Mouse (Mus musculus): ENCODE measurements around the gene Lgals8.

Lgals8 gene

DNA sequence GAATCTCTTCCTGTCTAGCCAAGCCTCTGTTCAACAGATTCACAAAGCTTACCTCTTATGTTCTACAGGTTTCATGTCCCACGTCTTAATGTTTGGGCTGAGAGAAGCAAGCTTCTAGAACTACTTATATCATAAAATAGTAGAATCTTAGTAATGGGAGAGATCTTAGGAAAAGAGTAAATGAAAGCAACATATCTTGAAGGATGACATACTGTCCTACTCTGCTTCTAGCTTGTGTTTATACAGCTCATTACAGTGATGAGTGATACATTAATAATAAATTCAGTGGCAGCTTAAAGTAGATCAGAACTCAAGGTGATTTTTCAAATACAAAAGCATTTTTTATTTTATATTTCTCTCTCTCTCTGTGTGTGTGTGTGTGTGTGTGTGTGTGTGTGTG lies at the start of gene Lgals8:
Gene Lgals8 (minus strand): TSS at position 101 of the 400 bp plus-strand sequence.
- in situ Hi-C loops (cut with MboI; ENCODE audit: low pct_unique_long_range_greater_than_20kb in 1 of 2, low sequenced_read_pairs in 2 of 2, unreplicated experiment in 1 of 2), result loop anchor here in 1 of 2 experiments (25.0 kb wide), 1 partner anchor 897 kb away; no protein-coding TSS in a partner anchor

DNA sequence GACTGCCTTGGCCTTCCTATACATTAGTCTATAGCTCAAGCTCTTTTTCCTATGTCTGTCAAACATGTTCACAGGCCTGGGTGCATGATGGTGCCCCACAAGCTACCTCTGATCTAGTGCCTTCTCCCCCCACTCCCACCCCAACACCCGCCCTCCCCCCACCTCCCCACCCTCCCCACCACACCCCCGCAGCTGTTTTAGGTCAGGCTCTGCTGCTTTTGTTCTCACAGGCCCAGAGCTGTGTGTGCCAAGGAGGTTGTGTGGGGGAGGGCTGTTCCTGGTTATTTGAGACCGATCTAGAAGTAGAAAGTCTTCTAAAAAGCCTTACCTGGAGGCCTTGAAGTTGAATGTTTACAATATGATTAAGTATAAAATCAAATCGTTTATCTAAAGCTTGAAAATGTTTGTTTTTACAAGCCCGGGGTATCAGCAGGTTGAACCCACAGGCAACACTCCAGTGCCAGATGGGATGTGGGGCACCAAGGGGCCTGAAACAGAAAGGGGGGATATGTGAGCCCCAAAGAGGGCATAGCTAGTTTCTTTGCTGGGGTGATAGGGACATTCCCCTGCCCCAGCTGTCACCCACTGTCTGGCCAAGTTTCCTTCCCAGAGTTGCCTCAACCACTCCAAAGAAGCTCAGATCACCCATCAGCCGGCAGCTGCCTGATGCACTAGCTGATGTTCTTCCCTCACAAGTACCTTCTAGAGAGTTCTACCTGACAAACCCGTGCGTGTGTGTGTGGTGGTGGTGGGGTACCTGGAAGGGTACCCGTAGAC lies 46.6 kb upstream of the Lgals8 start:
- in situ Hi-C loops (cut with MboI; ENCODE audit: low pct_unique_long_range_greater_than_20kb in 1 of 2, low sequenced_read_pairs in 2 of 2, unreplicated experiment in 1 of 2), result no loop called here

DNA sequence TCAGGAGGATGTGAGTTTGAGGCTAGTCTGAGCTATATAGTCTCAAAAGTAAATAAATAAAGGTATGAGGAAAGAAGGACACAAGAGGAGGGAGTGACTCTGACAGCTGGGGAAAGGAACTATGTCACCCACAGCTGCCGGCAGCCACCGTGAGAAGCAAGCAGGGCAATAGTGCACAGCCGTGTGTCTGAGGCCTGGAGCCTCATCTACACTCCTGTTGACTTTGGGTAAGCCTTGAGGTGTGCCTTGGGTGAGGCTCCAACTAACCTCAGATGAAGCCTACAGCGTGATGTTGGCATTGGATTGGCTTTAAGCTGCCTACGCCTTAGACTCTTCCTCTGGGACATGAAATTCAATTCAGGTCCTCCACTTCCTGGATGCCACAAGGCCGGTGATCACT lies 45.3 kb upstream of the Lgals8 start:
- in situ Hi-C loops (cut with MboI; ENCODE audit: low pct_unique_long_range_greater_than_20kb in 1 of 2, low sequenced_read_pairs in 2 of 2, unreplicated experiment in 1 of 2), result no loop called here

DNA sequence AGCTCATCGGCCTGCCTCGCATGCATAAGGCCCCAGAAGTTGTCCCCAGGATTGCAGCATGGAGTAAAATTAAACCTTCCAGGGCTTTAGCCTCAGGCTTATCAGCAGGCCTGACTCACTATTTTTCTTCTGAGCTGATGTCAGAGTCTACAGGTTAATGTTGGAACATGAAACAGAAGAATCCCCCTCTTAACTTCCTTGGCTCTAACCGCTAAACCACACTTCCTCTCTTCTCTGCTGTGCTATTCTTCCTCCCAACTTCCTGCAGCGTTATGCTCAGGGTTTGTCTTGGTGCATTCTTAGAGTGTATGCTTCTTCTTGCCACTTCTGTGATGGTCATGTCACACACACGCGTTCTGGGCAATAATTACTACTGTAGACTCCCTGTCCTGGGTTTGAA lies 42.7 kb upstream of the Lgals8 start:
- in situ Hi-C loops (cut with MboI; ENCODE audit: low pct_unique_long_range_greater_than_20kb in 1 of 2, low sequenced_read_pairs in 2 of 2, unreplicated experiment in 1 of 2), result no loop called here

DNA sequence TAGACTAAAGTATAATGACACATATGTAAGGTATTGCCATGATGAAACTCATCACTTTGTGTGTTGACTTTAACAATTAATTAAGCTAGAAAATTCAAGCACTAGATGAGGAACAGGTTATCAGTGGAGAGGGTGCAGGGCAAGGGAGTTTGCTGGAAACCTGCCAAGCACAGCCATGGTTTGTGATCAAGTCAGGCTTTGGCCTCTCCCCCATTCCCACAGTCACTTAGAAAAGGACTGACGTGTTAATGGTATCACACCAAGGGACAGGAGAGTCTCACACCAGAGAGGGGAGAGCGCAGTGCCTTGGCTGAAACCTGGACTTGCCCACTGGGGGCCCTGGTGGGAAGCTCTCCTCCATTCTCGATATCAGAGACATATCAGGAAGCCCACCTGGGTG lies 40.6 kb upstream of the Lgals8 start:
- in situ Hi-C loops (cut with MboI; ENCODE audit: low pct_unique_long_range_greater_than_20kb in 1 of 2, low sequenced_read_pairs in 2 of 2, unreplicated experiment in 1 of 2), result no loop called here

DNA sequence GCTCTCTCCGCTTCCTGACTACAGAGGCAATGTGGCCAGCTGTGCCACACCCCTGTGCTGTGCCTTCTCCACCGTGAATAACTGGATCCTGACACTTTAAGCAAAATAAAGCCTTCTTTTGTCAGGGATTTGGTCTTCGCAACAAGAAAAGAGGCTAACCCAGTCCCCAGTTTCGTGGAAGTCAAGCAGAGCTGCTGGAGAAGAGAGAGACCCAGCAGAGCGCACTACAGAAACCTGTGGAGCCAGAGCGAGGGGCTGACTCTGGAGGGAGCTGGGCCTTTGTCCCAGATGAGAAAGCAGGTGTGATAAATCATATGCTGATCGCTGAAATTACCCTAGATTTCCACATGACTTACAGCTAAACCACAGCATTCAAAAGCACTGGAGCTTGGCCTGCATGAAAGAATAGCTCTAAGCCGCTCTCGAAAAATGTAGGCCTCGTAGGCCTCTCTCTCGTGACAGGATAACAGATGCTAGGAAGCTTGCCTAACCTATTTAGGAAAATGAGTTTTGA lies 38.6 kb upstream of the Lgals8 start:
- in situ Hi-C loops (cut with MboI; ENCODE audit: low pct_unique_long_range_greater_than_20kb in 1 of 2, low sequenced_read_pairs in 2 of 2, unreplicated experiment in 1 of 2), result no loop called here

DNA sequence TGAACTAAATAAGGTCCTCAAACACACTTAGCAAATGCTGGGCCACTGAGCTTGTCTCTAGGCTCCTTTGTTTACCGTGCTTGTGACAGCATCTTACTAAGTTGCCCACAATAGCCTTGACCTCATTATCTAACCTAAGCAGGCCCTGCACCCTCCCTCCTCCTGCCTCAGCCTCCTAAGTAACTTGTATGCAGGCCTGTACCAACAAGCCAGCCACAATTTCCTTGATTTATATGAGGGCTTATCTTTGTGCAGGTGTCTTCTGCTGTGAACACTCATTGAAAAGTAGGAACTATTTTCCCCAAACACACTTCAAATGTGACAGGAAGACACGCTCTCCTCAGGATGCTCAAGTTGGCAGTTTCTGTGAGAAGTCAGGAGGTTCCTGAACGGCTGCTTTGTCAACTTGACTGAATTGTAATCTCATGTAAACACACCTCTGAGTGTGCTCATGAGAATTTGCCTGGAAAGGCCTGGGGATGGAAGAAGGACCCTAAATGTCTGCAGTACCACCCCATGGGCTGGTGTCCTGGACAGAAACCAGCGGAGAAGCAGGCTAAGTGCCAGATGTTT lies 38.0 kb upstream of the Lgals8 start:
- in situ Hi-C loops (cut with MboI; ENCODE audit: low pct_unique_long_range_greater_than_20kb in 1 of 2, low sequenced_read_pairs in 2 of 2, unreplicated experiment in 1 of 2), result no loop called here

DNA sequence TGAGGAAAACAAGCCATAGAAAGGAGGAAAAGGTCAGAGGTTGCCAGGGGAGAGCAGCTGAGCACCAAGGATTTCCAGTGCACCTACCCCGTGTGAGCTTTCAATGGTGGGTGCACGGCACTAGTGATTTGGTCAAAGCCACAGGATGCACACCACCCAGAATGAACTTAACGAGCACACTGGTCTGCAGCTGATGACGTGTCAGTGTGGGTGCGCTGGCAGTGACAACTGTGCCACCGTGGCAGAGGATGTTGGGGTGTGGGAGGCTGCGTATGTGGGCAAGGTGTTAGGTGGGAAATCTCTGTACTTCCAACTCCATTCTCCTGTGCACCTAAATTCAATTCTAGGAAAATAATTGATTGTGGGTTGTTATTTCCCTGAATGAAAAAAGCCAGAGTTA lies 34.4 kb upstream of the Lgals8 start:
- in situ Hi-C loops (cut with MboI; ENCODE audit: low pct_unique_long_range_greater_than_20kb in 1 of 2, low sequenced_read_pairs in 2 of 2, unreplicated experiment in 1 of 2), result no loop called here

DNA sequence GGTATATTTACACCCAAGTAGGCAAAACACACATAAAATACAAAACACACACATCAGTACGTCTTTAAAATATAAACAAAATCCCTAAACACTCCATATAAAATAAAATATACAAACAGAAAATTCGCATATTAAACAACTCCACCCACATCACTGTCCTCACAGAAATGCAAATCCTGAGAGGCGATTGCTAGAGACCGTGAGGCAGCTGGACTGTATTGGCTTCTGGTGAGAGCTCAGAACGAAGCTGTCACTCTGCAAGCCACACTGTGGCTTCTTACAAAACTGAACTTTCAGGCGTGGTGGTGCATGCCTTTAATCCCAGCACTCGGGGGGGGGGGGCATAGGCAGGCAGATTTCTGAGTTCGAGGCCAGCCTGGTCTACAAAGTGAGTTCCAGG lies 33.1 kb upstream of the Lgals8 start:
- in situ Hi-C loops (cut with MboI; ENCODE audit: low pct_unique_long_range_greater_than_20kb in 1 of 2, low sequenced_read_pairs in 2 of 2, unreplicated experiment in 1 of 2), result no loop called here

DNA sequence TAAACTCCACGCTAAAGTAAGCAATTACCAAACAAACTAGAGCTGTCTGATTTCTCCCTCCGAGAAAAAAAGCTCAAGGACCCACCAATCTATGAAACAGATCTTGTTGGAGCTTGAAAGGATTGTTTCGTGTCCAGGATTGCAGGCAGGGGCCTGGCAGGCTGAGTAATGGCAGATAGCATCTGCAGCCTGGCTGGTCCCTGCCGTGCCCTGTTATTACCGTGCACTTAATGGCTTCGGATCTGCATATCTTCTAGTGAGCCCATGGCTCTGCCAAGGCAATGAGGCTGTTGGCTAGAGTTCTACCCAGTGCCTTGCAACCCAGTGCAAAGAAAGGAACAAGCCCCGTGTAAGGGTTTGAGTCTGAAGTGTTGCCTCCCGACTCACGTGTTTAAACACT lies 30.0 kb upstream of the Lgals8 start:
- in situ Hi-C loops (cut with MboI; ENCODE audit: low pct_unique_long_range_greater_than_20kb in 1 of 2, low sequenced_read_pairs in 2 of 2, unreplicated experiment in 1 of 2), result no loop called here

DNA sequence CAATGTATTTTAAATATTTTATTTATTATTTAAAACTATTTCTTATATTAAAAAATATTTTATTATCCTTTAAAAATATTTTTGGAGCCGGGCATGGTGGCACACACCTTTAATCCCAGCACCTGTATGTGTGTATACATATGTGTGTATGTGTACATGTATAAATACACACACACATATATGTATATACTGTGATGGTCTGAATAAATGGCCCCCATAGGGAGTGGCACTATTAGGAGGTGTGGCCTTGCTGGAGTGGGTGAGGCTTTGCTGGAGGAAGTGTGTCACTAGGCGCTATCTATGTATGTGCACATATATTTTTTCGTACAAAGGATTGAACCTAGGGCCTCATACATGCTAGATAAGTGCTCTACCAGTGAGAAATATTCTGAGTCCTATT lies 27.8 kb upstream of the Lgals8 start:
- in situ Hi-C loops (cut with MboI; ENCODE audit: low pct_unique_long_range_greater_than_20kb in 1 of 2, low sequenced_read_pairs in 2 of 2, unreplicated experiment in 1 of 2), result no loop called here

DNA sequence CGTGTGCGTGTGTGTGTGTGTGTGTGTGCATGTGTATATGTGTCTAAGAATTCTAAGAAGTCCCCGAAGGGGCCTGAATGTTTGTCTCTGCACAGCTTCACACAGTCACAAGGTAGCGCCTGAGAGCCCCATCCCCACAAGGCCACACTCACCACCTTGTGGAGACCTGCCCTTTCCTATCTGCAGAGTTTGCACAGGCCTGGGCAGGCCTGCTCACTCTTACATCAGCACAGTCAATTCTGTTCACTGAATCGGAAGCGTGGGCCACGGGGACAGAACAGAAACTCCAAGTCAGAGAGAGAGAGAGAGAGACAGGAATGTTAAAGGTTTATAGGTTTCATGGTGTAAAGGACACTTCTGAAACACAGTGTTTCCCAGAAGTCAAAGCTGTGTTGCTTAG lies 20.9 kb upstream of the Lgals8 start:
- in situ Hi-C loops (cut with MboI; ENCODE audit: low pct_unique_long_range_greater_than_20kb in 1 of 2, low sequenced_read_pairs in 2 of 2, unreplicated experiment in 1 of 2), result no loop called here

DNA sequence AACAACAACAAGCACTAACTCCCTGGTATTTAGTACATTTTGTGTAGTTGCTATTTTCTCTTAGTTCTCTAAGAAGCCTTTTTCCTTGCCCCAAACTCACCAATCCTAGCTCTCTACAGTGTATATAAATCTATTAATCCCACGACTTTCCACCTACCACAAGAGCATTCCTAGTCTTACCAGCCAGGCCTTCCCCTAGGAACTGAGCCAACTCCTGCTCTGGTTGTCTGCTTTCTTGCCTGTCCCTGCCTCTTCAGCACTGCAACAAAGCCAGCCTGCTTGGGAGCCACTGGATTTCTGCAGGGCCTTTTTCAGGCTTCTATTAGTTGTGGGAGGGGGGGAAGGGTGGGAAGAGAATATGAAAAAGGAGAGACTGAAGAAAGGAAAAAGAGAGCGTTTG lies 20.5 kb upstream of the Lgals8 start:
- in situ Hi-C loops (cut with MboI; ENCODE audit: low pct_unique_long_range_greater_than_20kb in 1 of 2, low sequenced_read_pairs in 2 of 2, unreplicated experiment in 1 of 2), result no loop called here

DNA sequence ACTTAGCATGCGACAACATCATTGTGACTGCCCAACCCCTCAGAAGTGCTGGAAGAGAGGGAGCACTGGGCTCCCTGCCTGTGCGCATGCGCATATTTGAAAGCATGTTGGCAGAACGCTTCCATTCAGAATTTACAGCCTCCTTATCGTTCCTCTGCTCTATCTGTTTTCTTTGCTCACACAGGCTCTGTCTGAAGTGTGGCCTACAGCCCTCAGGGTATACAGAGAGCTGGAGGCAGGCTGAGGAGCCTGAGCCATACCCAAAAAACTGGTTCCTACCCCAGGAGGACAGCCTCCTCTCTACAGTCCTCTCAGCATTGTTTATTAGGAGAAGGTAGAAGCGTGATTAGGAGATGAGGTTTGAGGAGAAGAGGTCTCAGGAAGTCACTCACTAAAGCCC lies 15.1 kb upstream of the Lgals8 start:
- in situ Hi-C loops (cut with MboI; ENCODE audit: low pct_unique_long_range_greater_than_20kb in 1 of 2, low sequenced_read_pairs in 2 of 2, unreplicated experiment in 1 of 2), result loop anchor here in 1 of 2 experiments (10.0 kb wide), 2 partner anchors 95 to 195 kb away; no protein-coding TSS in a partner anchor

DNA sequence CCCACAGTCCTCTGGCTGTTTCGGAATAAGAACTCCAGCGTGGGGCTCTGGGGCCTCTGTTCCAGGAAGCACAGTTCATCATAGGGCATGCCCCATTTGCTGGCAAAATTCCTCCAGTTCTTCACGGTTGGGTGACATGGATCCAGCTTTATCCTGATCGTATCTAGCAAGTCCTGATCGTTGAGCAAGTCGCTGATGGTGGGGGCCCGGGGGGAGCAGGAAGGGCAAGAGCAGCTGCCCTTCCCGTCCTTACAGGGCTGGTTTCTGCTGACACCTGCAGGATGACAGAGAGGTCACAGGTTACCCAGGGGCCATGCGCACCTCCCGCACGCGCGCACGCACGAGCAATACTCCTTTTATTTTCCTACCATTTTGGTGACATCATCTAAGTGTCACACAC lies 13.6 kb upstream of the Lgals8 start:
- in situ Hi-C loops (cut with MboI; ENCODE audit: low pct_unique_long_range_greater_than_20kb in 1 of 2, low sequenced_read_pairs in 2 of 2, unreplicated experiment in 1 of 2), result loop anchor here in 1 of 2 experiments (10.0 kb wide), 2 partner anchors 96 to 196 kb away; no protein-coding TSS in a partner anchor

DNA sequence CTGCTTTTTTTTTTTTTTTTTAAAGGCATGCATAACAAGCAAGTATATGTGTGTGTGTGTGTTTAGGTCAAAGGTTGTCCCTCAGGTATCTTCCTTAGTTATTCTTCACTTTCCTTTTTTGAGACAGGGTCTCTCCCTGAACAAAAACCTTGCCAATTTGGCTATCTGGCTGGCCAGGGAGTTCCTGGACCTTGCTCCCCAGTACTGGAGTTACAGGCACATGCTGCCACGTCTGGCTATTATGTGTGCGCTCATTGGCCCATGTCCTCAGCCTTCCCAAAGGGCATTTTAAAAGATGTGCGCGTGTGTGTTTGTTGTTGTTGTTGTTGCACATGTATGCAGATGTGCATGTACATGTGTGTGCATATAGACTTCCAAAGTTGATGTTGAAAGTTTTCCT lies 12.1 kb upstream of the Lgals8 start:
- in situ Hi-C loops (cut with MboI; ENCODE audit: low pct_unique_long_range_greater_than_20kb in 1 of 2, low sequenced_read_pairs in 2 of 2, unreplicated experiment in 1 of 2), result loop anchor here in 1 of 2 experiments (10.0 kb wide), 2 partner anchors 98 to 198 kb away; no protein-coding TSS in a partner anchor

DNA sequence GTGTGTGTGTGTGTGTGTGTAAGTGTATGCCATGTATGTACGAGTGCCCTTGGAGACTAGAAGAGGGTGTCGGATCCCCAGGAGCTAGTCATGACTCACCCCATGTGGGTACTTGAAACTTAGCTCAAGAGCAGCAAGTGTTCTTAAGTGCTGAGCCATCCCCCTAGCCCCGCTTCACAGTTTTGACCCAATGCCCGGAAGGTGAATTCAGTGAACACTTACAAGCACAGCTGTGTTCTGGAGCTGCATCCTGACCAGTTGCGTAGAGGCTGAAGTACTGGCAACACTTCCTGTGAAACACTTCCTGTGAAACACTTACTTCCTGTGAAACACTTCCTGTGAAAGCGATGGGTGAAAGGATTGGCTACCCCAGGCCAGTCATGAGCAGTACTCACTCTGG lies 10.5 kb upstream of the Lgals8 start:
- in situ Hi-C loops (cut with MboI; ENCODE audit: low pct_unique_long_range_greater_than_20kb in 1 of 2, low sequenced_read_pairs in 2 of 2, unreplicated experiment in 1 of 2), result loop anchor here in 1 of 2 experiments (10.0 kb wide), 2 partner anchors 100 to 200 kb away; no protein-coding TSS in a partner anchor

DNA sequence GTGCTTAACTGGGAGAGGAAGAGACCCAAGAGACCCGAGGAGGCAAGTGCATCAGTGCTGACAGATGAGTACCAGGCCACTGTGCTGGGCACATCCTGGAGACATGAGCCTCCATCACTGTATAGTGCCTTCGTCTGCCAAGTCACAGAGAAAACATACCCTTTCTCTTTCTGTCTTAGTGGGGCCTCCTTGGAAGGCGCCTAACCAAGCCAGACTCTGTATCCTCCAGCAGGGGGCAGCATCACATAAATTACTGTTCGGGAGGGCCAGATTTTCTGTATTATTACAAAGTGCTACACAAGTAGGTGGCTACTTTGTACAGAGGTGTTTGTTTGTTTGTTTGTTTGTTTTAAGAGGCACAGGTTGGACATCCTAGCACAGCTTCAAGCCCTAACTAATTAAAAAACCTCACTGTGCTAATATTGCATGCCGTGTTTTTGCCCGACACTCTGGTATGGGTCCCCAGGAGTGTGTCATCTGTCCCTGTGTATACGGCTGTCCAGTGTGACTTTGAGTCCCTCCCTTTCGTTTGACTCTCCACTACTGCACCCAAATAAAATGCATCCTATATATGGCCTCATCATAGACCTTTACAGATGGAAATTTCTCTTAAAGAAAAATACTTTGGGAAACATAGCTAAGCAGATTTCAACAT lies 9.1 kb upstream of the Lgals8 start:
- in situ Hi-C loops (cut with MboI; ENCODE audit: low pct_unique_long_range_greater_than_20kb in 1 of 2, low sequenced_read_pairs in 2 of 2, unreplicated experiment in 1 of 2), result loop anchor here in 1 of 2 experiments (10.0 to 25.0 kb wide), 3 partner anchors 101 to 888 kb away; no protein-coding TSS in a partner anchor

DNA sequence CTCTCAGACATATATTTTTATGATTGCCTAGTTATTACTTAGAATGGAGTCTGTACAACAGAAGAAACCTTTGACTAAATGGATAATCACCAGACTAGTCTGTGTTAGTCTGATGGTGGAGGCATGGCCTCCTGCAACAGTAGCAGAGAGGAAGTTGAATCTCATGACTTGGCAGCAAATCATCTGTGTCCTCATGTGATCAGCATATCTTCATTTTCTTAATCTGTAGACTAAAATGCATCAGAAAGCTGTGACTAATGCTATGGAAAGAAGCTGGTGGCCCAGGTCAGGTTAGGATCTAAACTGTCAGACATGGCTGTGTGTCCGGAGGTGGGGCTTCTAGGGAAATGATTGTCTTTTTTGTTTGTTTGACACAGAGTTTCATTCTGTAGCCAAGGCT lies 3.7 kb upstream of the Lgals8 start:
- in situ Hi-C loops (cut with MboI; ENCODE audit: low pct_unique_long_range_greater_than_20kb in 1 of 2, low sequenced_read_pairs in 2 of 2, unreplicated experiment in 1 of 2), result loop anchor here in 1 of 2 experiments (25.0 kb wide), 1 partner anchor 894 kb away; no protein-coding TSS in a partner anchor

All from mouse embryonic stem cell (cell line).